Mouse (Mus musculus): ENCODE data around the gene Svip.

DNA sequence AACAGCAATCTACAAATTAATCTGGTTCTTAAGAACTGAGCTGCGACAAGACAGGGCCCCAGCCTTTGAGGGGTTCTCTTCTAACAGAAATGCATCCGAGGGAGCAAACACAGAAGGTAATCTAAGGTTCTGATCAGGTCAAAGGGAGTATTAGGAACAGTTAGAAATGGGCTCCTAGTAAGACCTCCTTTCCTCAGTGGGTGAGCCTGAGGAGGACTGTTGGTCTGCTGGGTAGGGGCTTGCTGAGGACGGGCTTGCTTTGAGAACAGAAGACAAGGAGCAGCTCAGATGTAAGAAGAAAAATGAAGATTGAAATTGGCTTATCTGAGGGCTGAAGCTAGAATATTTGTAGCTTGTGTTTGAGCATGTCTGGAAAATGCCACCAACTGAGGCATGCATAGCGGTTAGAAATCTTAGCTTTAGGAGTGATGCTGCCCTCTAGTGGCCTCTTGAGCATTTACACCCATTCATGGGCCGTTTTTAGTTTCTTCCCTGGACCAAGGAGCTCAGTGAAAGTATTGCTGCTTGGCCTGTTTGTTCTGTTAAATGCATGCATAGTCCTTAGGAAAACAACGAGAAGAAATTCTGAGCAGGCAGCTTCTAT, 33.5 kb downstream of the Svip start:
- no peak for TF ChIP-seq MAFK (IDR thresholded peaks at IDR 0.05; ENCODE audit: insufficient read depth, low read depth, low read length)
- TF ChIP-seq HCFC1 (IDR thresholded peaks at IDR 0.05; ENCODE audit: borderline replicate concordance, insufficient read depth, low read length) = no peak

Measured in ES-E14 (cell line).